Comparison of ENCODE assay signal across 23 mouse cellular contexts in genomic region chr16:81199467-81199866, GRCm38 (mm10). TPM values are rescaled to one million over a fixed set of nuclear protein-coding genes. Genes with fewer than 3 reads are reported as not detected.
DNase-seq lines count a peak whose midpoint lies in the region; ATAC-seq and TF ChIP-seq lines count a peak whose summit lies in the region.
"Had no signal": no experiment of that assay in that cellular context is flagged by ENCODE, and none has a peak within 500 bp of the region (broad histone marks: within the 10 kb centered on the region; RNA-seq: fewer than 3 reads in every experiment).

No protein-coding gene starts in this region.

- H3K4me3 ChIP-seq in heart, embryonic 14.5 days (ENCODE audit: control insufficient read depth in 1 of 2, insufficient read depth in 1 of 2, low read depth in 1 of 2, low read length in 2 of 2), result no peak overlapping the region
- H3K4me3 ChIP-seq in heart, embryonic 10.5 days, result no peak overlapping the region
- H3K4me3 ChIP-seq in midbrain, embryonic 11.5 days (ENCODE audit: low read depth, low read length), result no peak overlapping the region
- no peak overlapping the region for H3K4me3 ChIP-seq in midbrain, embryonic 13.5 days (replicated peaks)
- no peak overlapping the region for H3K4me3 ChIP-seq in liver, embryonic 14.5 days (ENCODE audit: insufficient read depth in 1 of 2, low read depth in 2 of 2, low read length in 2 of 2)

- WGBS in heart, embryonic 14.5 days, result 59% methylated on average over 5 of the region's 5 CpGs
- 72% methylated on average over 5 of the region's 5 CpGs for WGBS in heart, embryonic 10.5 days
- 79% methylated on average over 5 of the region's 5 CpGs for WGBS in midbrain, embryonic 11.5 days
- WGBS in midbrain, embryonic 13.5 days, result 79% methylated on average over 5 of the region's 5 CpGs
- 29% methylated on average over 5 of the region's 5 CpGs for WGBS in liver, embryonic 14.5 days (ENCODE audit: insufficient replicate concordance)

- TF ChIP-seq CTCF in liver, embryonic 14.5 days (IDR thresholded peaks at IDR 0.05; ENCODE audit: low read depth), result no peak

- no peak for DNase-seq in heart, embryonic 10.5 days (ENCODE audit: low spot score)
- peak; percentile 77 for DNase-seq in midbrain, embryonic 11.5 days (ENCODE audit: low spot score, missing footprints)
- no peak for DNase-seq in liver, embryonic 14.5 days (ENCODE audit: low read depth in 3 of 3, low spot score in 3 of 3)
- no peak for DNase-seq in kidney, postnatal 25 days
- no peak for DNase-seq in Muller cell, postnatal 12 days (ENCODE audit: inconsistent ontology term)
- DNase-seq: adrenal gland, adult 8-10 months; cerebellum, postnatal 14 days; gastrocnemius, postnatal 25 days; heart, adult 18-20 months; layer of hippocampus, adult 9-11 months; right cerebral cortex, adult 18-20 months; thymus, adult 18-20 months; thymus, postnatal 36 days had no signal

- H3K36me3 ChIP-seq in heart, embryonic 14.5 days (ENCODE audit: control insufficient read depth, insufficient read depth, low read length), result no peaks in the 10 kb centered on the region
- no peaks in the 10 kb centered on the region for H3K36me3 ChIP-seq in heart, embryonic 10.5 days
- H3K36me3 ChIP-seq in midbrain, embryonic 11.5 days (ENCODE audit: control insufficient read depth, insufficient read depth, low read length), result no peaks in the 10 kb centered on the region
- no peaks in the 10 kb centered on the region for H3K36me3 ChIP-seq in midbrain, embryonic 13.5 days
- no peaks in the 10 kb centered on the region for H3K36me3 ChIP-seq in liver, embryonic 14.5 days (replicated peaks; ENCODE audit: control insufficient read depth, insufficient read depth, low read depth)
- H3K36me3 ChIP-seq: embryonic facial prominence, embryonic 12.5 days; hindbrain, embryonic 12.5 days; kidney, embryonic 15.5 days; limb, embryonic 15.5 days; neural tube, embryonic 15.5 days; stomach, embryonic 15.5 days had no signal

- H3K27me3 ChIP-seq in heart, embryonic 14.5 days (ENCODE audit: control insufficient read depth, insufficient read depth, low read length), result no peaks in the 10 kb centered on the region
- H3K27me3 ChIP-seq in heart, embryonic 10.5 days (ENCODE audit: insufficient read depth, poor library complexity, severe bottlenecking), result no peaks in the 10 kb centered on the region
- no peaks in the 10 kb centered on the region for H3K27me3 ChIP-seq in midbrain, embryonic 11.5 days (ENCODE audit: control insufficient read depth, insufficient read depth, low read length)
- no peaks in the 10 kb centered on the region for H3K27me3 ChIP-seq in midbrain, embryonic 13.5 days
- H3K27me3 ChIP-seq in liver, embryonic 14.5 days (ENCODE audit: control insufficient read depth, insufficient read depth, low read length), result peaks cover 9% of the 10 kb centered on the region
- H3K27me3 ChIP-seq: embryonic facial prominence, embryonic 12.5 days; hindbrain, embryonic 12.5 days; kidney, embryonic 15.5 days; limb, embryonic 15.5 days; neural tube, embryonic 15.5 days; stomach, embryonic 15.5 days had no signal

- no peaks in the 10 kb centered on the region for H3K9me3 ChIP-seq in heart, embryonic 14.5 days (ENCODE audit: control insufficient read depth, low read length)
- no peaks in the 10 kb centered on the region for H3K9me3 ChIP-seq in heart, embryonic 10.5 days
- no peaks in the 10 kb centered on the region for H3K9me3 ChIP-seq in midbrain, embryonic 11.5 days (ENCODE audit: control insufficient read depth, low read length)
- no peaks in the 10 kb centered on the region for H3K9me3 ChIP-seq in midbrain, embryonic 13.5 days
- H3K9me3 ChIP-seq in liver, embryonic 14.5 days (ENCODE audit: control insufficient read depth, low read length), result no peaks in the 10 kb centered on the region
- H3K9me3 ChIP-seq: embryonic facial prominence, embryonic 12.5 days; hindbrain, embryonic 12.5 days; kidney, embryonic 15.5 days; limb, embryonic 15.5 days; neural tube, embryonic 15.5 days; stomach, embryonic 15.5 days had no signal

- TF ChIP-seq EP300 in liver, embryonic 14.5 days (IDR thresholded peaks at IDR 0.05; ENCODE audit: low read depth), result no peak

- no peak overlapping the region for H3K27ac ChIP-seq in heart, embryonic 14.5 days (replicated peaks in 1 of 2; ENCODE audit: control insufficient read depth in 1 of 2, insufficient read depth in 1 of 2, low read depth in 2 of 2, low read length in 2 of 2)
- no peak overlapping the region for H3K27ac ChIP-seq in heart, embryonic 10.5 days
- no peak overlapping the region for H3K27ac ChIP-seq in midbrain, embryonic 11.5 days (ENCODE audit: low read depth, low read length)
- no peak overlapping the region for H3K27ac ChIP-seq in midbrain, embryonic 13.5 days
- H3K27ac ChIP-seq in liver, embryonic 14.5 days, result no peak overlapping the region
- H3K27ac ChIP-seq: kidney, embryonic 15.5 days; limb, embryonic 15.5 days; macrophage; stomach, embryonic 15.5 days had no signal

- no peak for ATAC-seq in heart, embryonic 14.5 days (ENCODE audit: insufficient number of reproducible peaks, insufficient read depth, low FRiP score, low read depth)
- ATAC-seq in midbrain, embryonic 11.5 days (ENCODE audit: low FRiP score), result no peak
- no peak for ATAC-seq in midbrain, embryonic 13.5 days
- ATAC-seq in liver, embryonic 14.5 days (ENCODE audit: insufficient read depth), result peak; percentile 52; the same call in 1 of the 2 replicates
- ATAC-seq: activated CD4-positive, CD25-positive, alpha-beta regulatory T cell, adult 4 months had no signal

- H3K9ac ChIP-seq in heart, embryonic 14.5 days (ENCODE audit: low read length), result no peak overlapping the region
- H3K9ac ChIP-seq in midbrain, embryonic 11.5 days (ENCODE audit: low read length), result no peak overlapping the region
- no peak overlapping the region for H3K9ac ChIP-seq in midbrain, embryonic 13.5 days (replicated peaks)
- H3K9ac ChIP-seq in liver, embryonic 14.5 days (replicated peaks), result no peak overlapping the region
- H3K9ac ChIP-seq: stomach, embryonic 15.5 days had no signal

- H3K4me1 ChIP-seq in heart, embryonic 14.5 days (ENCODE audit: control insufficient read depth in 2 of 2, insufficient read depth in 2 of 2, low read length in 2 of 2), result peaks cover 3 to 4% of the 10 kb centered on the region in 2 experiments; a peak in 3 of 4 replicates
- 0 out of 2 replicates have a peak, but pooled peaks cover 3% of the 10 kb centered on the region for H3K4me1 ChIP-seq in heart, embryonic 10.5 days
- H3K4me1 ChIP-seq in midbrain, embryonic 11.5 days (ENCODE audit: control insufficient read depth, insufficient read depth, low read length), result no peaks in the 10 kb centered on the region
- H3K4me1 ChIP-seq in midbrain, embryonic 13.5 days (replicated peaks), result peaks cover 17% of the 10 kb centered on the region
- peaks cover 0 to 3% of the 10 kb centered on the region in 2 experiments; a peak in 2 of 4 replicates for H3K4me1 ChIP-seq in liver, embryonic 14.5 days (replicated peaks; ENCODE audit: control insufficient read depth in 2 of 2, insufficient read depth in 2 of 2, low read length in 1 of 2)
- H3K4me1 ChIP-seq: stomach, embryonic 15.5 days had no signal

- 0 out of 2 replicates have a peak overlapping the region, but pooled peaks have one; percentile 97 for H3K4me2 ChIP-seq in heart, embryonic 14.5 days (ENCODE audit: low read length)
- no peak overlapping the region for H3K4me2 ChIP-seq in midbrain, embryonic 11.5 days
- H3K4me2 ChIP-seq in midbrain, embryonic 13.5 days (replicated peaks), result no peak overlapping the region
- H3K4me2 ChIP-seq in liver, embryonic 14.5 days (ENCODE audit: low read depth), result no peak overlapping the region

RNA-seq across cellular contexts. Expression of gene Ncam2, which starts 1.0 kb away (rescaled TPM):
- 0.09 and 0.11 TPM in 2 replicates for polyA plus RNA-seq in heart, embryonic 14.5 days (2014; fragmentation: Nextera tagmentation; extraction: Ambion mirVana)
- polyA plus RNA-seq in heart, embryonic 10.5 days (2016; fragmentation: Nextera tagmentation; extraction: Ambion mirVana), result 0.07 and 0.09 TPM in 2 replicates
- polyA plus RNA-seq in midbrain, embryonic 11.5 days (2014; fragmentation: Nextera tagmentation; extraction: Ambion mirVana), result 3.5 and 3.7 TPM in 2 replicates
- 13.3 and 13.7 TPM in 2 replicates for polyA plus RNA-seq in midbrain, embryonic 13.5 days (2015; fragmentation: Nextera tagmentation; extraction: Ambion mirVana)
- 0.01 and 0.03 TPM in 2 replicates for polyA plus RNA-seq in liver, embryonic 14.5 days (2012; rRNA removed)
- polyA plus RNA-seq in liver, embryonic 14.5 days (2014; fragmentation: Nextera tagmentation; extraction: Ambion mirVana), result 0.05 TPM in 1 of 2 replicates, not detected in the other
- polyA plus RNA-seq: activated CD4-positive, CD25-positive, alpha-beta regulatory T cell, adult 4 months had no signal
